Mouse (Mus musculus): ENCODE measurements around the gene Tmem132c. TPM values are rescaled to one million over a fixed set of nuclear protein-coding genes. Genes with fewer than 3 reads are reported as not detected.

Tmem132c gene
- polyA plus RNA-seq, 1 experiment: 0.06 TPM

DNA sequence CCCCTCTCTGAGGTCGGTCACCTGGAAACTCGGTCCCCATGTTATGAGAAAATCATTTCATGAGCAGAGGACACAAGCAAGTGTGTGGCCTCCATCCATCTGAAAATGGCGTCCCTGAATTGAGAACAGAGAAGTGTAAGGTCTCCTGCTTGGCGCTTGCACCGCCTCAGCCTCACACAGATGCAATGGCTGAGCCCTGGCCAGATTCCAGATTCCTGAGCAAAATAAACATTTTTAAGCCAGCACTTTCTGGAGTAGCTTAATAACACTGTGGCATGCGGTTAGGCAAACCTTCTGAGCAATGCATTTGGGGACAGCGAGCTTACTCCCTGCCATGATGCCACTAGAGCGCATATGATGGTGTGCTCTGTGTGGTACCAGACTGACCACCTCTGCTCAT is 48.1 kb downstream of the Tmem132c start:
- Histone ChIP-seq H3K4me3 (ENCODE audit: insufficient read depth, poor library complexity, severe bottlenecking) (no peak overlapping the region), H3ac (ENCODE audit: control insufficient read depth, insufficient read length, low read depth) (no peak overlapping the region), H3K79me2 (ENCODE audit: control insufficient read depth, insufficient read depth) (no peaks in the 10 kb centered on the region), H3K79me3 (ENCODE audit: low read depth) (no peaks in the 10 kb centered on the region), H3K27me3 (ENCODE audit: control insufficient read depth, insufficient read depth, insufficient read length) (no peaks in the 10 kb centered on the region), H3K36me3 (ENCODE audit: control insufficient read depth, insufficient read depth) (no peaks in the 10 kb centered on the region)
- TF ChIP-seq CTCF (IDR thresholded peaks at IDR 0.05; ENCODE audit: control insufficient read depth, insufficient read depth, insufficient read length) (no peak), USF1 (IDR thresholded peaks at IDR 0.05; ENCODE audit: low read depth) (no peak)

DNA sequence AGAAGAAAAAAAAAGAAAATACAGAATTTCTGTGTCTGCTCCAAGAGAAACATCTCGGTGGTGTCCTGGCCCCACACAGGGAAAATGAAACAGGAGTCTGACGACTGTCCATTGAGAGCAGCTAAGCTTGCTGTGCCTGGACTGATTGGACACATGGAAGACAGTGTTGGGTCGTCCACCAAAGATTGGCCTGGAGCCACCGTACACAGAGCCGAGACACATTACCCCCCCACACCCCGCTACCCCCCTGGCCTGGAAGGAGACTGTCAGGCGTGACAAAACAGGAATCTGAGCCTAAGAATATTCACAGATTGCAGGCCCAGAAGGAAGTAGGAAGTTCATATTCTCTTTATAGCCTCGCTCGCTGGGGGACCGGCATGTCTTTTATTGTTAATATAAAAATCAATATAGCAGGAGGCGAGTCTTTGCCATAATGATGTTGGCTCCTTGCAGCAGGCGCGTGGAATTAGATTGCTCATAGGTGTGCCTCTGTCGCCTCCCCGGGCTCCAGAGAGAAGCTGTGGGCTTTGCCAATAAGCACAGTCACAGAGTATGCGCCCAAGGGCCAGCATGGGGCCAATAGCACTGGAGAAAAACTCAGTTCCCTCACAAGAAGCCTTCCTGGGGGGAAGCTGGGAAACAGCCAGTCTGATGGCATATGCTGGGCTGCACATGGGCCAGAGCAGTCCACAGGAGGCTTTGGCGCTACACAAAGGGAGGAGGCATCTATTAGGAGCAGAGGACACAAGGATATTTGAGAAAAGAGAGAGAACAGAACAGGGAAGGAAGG is 49.0 kb downstream of the Tmem132c start:
- no peaks in the 10 kb centered on the region for H3K79me3 ChIP-seq (ENCODE audit: low read depth)
- no peaks in the 10 kb centered on the region for H3K36me3 ChIP-seq (ENCODE audit: control insufficient read depth, insufficient read depth)
- no peak overlapping the region for H3K4me3 ChIP-seq (ENCODE audit: insufficient read depth, poor library complexity, severe bottlenecking)
- no peaks in the 10 kb centered on the region for H3K27me3 ChIP-seq (ENCODE audit: control insufficient read depth, insufficient read depth, insufficient read length)
- TF ChIP-seq MAX (IDR thresholded peaks at IDR 0.05) (no peak), MYOG (IDR thresholded peaks at IDR 0.05; ENCODE audit: control insufficient read depth, extremely low read depth, insufficient read length) (no peak)
- H3K79me2 ChIP-seq (ENCODE audit: control insufficient read depth, insufficient read depth): no peaks in the 10 kb centered on the region
- H3ac ChIP-seq (ENCODE audit: control insufficient read depth, insufficient read length, low read depth): no peak overlapping the region

DNA sequence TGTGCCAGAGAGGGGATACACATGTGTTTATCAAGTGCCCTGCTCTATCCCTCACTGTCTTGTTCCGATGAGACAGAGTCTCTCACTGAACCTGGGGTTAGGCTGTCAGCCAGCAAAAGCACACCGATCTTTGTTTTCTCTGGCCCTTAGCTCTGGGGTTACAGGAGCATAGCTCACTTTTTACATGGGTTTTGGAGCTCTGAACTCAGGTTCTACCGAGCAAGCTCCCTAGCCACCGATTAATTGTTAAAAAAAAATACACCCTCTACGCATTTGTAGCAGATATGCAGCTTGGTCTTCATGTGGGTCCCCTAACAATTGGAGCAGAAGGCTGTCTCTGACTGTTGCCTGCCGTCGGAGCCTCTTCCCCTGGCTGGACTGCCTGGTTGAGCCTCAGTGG is 50.0 kb downstream of the Tmem132c start:
- H3ac ChIP-seq (ENCODE audit: control insufficient read depth, insufficient read length, low read depth): no peak overlapping the region
- H3K36me3 ChIP-seq (ENCODE audit: control insufficient read depth, insufficient read depth): no peaks in the 10 kb centered on the region
- no peaks in the 10 kb centered on the region for H3K79me2 ChIP-seq (ENCODE audit: control insufficient read depth, insufficient read depth)
- no peaks in the 10 kb centered on the region for H3K27me3 ChIP-seq (ENCODE audit: control insufficient read depth, insufficient read depth, insufficient read length)
- no peak overlapping the region for H3K4me3 ChIP-seq (ENCODE audit: insufficient read depth, poor library complexity, severe bottlenecking)
- TF ChIP-seq MYOG (IDR thresholded peaks at IDR 0.05; ENCODE audit: control insufficient read depth, extremely low read depth, insufficient read length) (no peak), MYOD1 (IDR thresholded peaks at IDR 0.05; ENCODE audit: control insufficient read depth, insufficient read length, low read depth) (no peak), MAX (IDR thresholded peaks at IDR 0.05) (no peak), FOSL1 (IDR thresholded peaks at IDR 0.05; ENCODE audit: insufficient read depth, low read length, poor library complexity, severe bottlenecking) (no peak), CTCF (IDR thresholded peaks at IDR 0.05; ENCODE audit: control insufficient read depth, insufficient read depth, insufficient read length) (no peak)
- H3K79me3 ChIP-seq (ENCODE audit: low read depth): no peaks in the 10 kb centered on the region

DNA sequence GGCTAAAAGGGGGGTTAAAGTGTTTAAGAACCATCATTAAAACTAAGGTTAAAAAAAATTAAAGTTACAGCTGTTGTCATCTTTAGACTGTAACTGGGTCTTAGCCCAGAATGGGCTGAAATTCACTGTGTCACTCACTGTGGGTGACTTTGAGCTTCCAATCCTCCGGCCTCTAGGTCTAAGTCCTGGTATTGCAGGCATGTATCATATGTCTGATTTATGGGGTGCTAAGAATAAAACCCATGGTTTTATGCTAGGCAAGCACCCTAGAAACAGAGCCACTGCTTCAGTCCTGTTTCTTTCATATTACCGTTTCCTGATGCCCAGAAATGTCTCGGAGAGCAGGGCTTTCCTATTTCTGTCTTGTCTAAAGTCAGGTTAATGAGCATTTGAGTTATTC is 52.1 kb downstream of the Tmem132c start:
- H3K4me3 ChIP-seq (ENCODE audit: insufficient read depth, poor library complexity, severe bottlenecking): no peak overlapping the region
- no peaks in the 10 kb centered on the region for H3K27me3 ChIP-seq (ENCODE audit: control insufficient read depth, insufficient read depth, insufficient read length)
- H3K36me3 ChIP-seq (ENCODE audit: control insufficient read depth, insufficient read depth): no peaks in the 10 kb centered on the region
- no peaks in the 10 kb centered on the region for H3K79me2 ChIP-seq (ENCODE audit: control insufficient read depth, insufficient read depth)
- no peaks in the 10 kb centered on the region for H3K79me3 ChIP-seq (ENCODE audit: low read depth)
- H3ac ChIP-seq (ENCODE audit: control insufficient read depth, insufficient read length, low read depth): no peak overlapping the region
- TF ChIP-seq MYOG (IDR thresholded peaks at IDR 0.05; ENCODE audit: control insufficient read depth, extremely low read depth, insufficient read length) (no peak), CEBPB (IDR thresholded peaks at IDR 0.05; ENCODE audit: low read depth) (no peak), MYOD1 (IDR thresholded peaks at IDR 0.05; ENCODE audit: control insufficient read depth, insufficient read length, low read depth) (no peak), CTCF (IDR thresholded peaks at IDR 0.05; ENCODE audit: control insufficient read depth, insufficient read depth, insufficient read length) (no peak), USF1 (IDR thresholded peaks at IDR 0.05; ENCODE audit: low read depth) (no peak), FOSL1 (IDR thresholded peaks at IDR 0.05; ENCODE audit: insufficient read depth, low read length, poor library complexity, severe bottlenecking) (no peak), MAX (IDR thresholded peaks at IDR 0.05) (no peak)

DNA sequence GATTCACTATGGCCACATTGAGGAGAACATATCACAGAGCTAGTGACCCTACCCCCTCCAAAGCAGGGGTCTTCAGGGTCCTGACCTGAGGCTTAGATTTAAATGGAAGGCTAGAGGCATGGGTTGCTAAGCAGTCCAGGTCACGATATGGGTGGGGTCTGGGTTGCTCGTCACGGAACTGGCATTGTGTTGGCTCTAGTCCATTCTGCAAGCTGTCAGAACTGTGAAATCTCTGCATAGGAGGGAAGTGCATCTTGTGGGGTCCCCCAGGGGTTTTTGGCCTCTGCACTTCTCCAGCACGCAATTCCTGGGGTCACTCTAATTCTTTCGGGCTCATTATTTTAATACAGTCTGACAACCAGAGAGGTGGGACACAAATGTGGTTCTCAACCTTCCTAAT is 55.9 kb downstream of the Tmem132c start:
- H3K36me3 ChIP-seq (ENCODE audit: control insufficient read depth, insufficient read depth): no peaks in the 10 kb centered on the region
- TF ChIP-seq MYOD1 (IDR thresholded peaks at IDR 0.05; ENCODE audit: control insufficient read depth, insufficient read length, low read depth): no peak
- H3K79me2 ChIP-seq (ENCODE audit: control insufficient read depth, insufficient read depth): no peaks in the 10 kb centered on the region
- H3ac ChIP-seq (ENCODE audit: control insufficient read depth, insufficient read length, low read depth): no peak overlapping the region
- no peak overlapping the region for H3K4me3 ChIP-seq (ENCODE audit: insufficient read depth, poor library complexity, severe bottlenecking)
- H3K27me3 ChIP-seq (ENCODE audit: control insufficient read depth, insufficient read depth, insufficient read length): no peaks in the 10 kb centered on the region
- no peaks in the 10 kb centered on the region for H3K79me3 ChIP-seq (ENCODE audit: low read depth)

DNA sequence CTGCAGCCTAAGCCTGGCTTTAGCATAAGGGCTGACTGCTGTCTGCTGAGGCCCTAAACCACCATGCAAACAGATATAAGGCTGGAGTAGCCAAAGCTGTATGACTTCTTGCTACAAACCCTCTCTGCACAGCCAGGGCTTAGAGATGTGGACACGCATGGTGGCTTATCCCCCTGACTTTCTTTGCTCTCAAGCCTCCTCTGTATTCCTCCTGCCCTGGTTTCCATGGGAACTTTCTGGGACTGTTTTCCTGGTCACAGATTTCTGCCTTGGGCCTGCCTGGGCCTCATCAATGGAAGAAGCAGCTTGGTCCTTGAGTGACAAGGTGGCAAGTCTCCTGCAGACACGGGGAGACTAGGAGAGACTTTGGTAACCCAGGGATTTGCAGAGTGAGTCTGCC is 56.5 kb downstream of the Tmem132c start:
- Histone ChIP-seq H3K79me2 (ENCODE audit: control insufficient read depth, insufficient read depth) (no peaks in the 10 kb centered on the region), H3ac (ENCODE audit: control insufficient read depth, insufficient read length, low read depth) (no peak overlapping the region), H3K79me3 (ENCODE audit: low read depth) (no peaks in the 10 kb centered on the region), H3K27me3 (ENCODE audit: control insufficient read depth, insufficient read depth, insufficient read length) (no peaks in the 10 kb centered on the region), H3K4me3 (ENCODE audit: insufficient read depth, poor library complexity, severe bottlenecking) (no peak overlapping the region), H3K36me3 (ENCODE audit: control insufficient read depth, insufficient read depth) (no peaks in the 10 kb centered on the region)
- TF ChIP-seq FOSL1 (IDR thresholded peaks at IDR 0.05; ENCODE audit: insufficient read depth, low read length, poor library complexity, severe bottlenecking): no peak
- no peak for TF ChIP-seq CTCF (IDR thresholded peaks at IDR 0.05; ENCODE audit: control insufficient read depth, insufficient read depth, insufficient read length)
- TF ChIP-seq MYOG (IDR thresholded peaks at IDR 0.05; ENCODE audit: control insufficient read depth, extremely low read depth, insufficient read length): no peak
- no peak for TF ChIP-seq CEBPB (IDR thresholded peaks at IDR 0.05; ENCODE audit: low read depth)
- no peak for TF ChIP-seq USF1 (IDR thresholded peaks at IDR 0.05; ENCODE audit: low read depth)
- TF ChIP-seq MAX (IDR thresholded peaks at IDR 0.05): no peak
- no peak for TF ChIP-seq MYOD1 (IDR thresholded peaks at IDR 0.05; ENCODE audit: control insufficient read depth, insufficient read length, low read depth)
